Mouse (Mus musculus): ENCODE measurements around the gene Prkar1b.

DNA sequence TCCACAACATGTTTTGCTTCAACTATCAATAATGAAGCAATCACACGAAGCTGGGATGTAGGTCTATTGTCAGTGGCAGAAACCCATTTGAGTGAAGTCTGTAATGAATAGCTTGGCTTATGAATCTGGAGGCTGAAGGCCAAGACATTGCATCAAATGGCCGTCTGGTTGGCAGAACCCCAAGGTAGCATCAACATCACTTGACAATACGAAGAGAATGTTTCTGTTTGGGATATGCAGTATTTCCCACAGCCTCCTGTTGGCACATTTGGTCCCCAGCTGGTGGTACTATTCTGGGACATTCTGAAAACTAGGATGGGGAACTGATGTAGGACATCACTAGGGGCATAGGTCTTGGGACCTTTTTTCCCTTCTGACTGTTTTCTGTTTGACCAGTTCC is 5.9 kb downstream of the Prkar1b start:
- TF ChIP-seq GATA1 (IDR thresholded peaks at IDR 0.05; ENCODE audit: borderline replicate concordance, low read length), result no peak
- no peak for TF ChIP-seq FLI1 (IDR thresholded peaks at IDR 0.05; ENCODE audit: low read length)
